30 mouse cellular contexts compared by ENCODE assay signal in genomic region chr5:140597787-140598186, GRCm38 (mm10). TPM values are rescaled to one million over a fixed set of nuclear protein-coding genes. Genes with fewer than 3 reads are reported as not detected.
A peak's percentile ranks its signal among the peaks of the same experiment; 100 is the strongest.
DNase-seq lines count a peak whose midpoint lies in the region; ATAC-seq lines count a peak whose summit lies in the region.
"Had no signal": no experiment of that assay in that cellular context is flagged by ENCODE, and none has a peak within 500 bp of the region (broad histone marks: within the 10 kb centered on the region; RNA-seq: fewer than 3 reads in every experiment).

No protein-coding gene starts in this region.

- no peaks in the 10 kb centered on the region for H3K9me3 ChIP-seq in liver, embryonic 13.5 days (replicated peaks)
- H3K9me3 ChIP-seq in liver, embryonic 11.5 days (ENCODE audit: control insufficient read depth, low read length) = no peaks in the 10 kb centered on the region
- no peaks in the 10 kb centered on the region for H3K9me3 ChIP-seq in liver, embryonic 16.5 days (replicated peaks; ENCODE audit: control insufficient read depth, low read length)
- H3K9me3 ChIP-seq: embryonic facial prominence, embryonic 10.5 days; G1E; heart, embryonic 10.5 days; kidney, embryonic 15.5 days; limb, embryonic 15.5 days had no signal

- peak overlapping the region; percentile 71 for H3K9ac ChIP-seq in liver, embryonic 13.5 days
- no peak overlapping the region for H3K9ac ChIP-seq in liver, embryonic 11.5 days (ENCODE audit: low read depth, low read length)
- no peak overlapping the region for H3K9ac ChIP-seq in liver, embryonic 16.5 days (ENCODE audit: low read depth, low read length)
- H3K9ac ChIP-seq: forebrain, postnatal 0 days; kidney, embryonic 15.5 days; limb, embryonic 15.5 days had no signal

- peak overlapping the region; percentile 95 for H3K27ac ChIP-seq in liver, embryonic 13.5 days
- H3K27ac ChIP-seq in liver, embryonic 11.5 days (ENCODE audit: low read depth, low read length) = no peak overlapping the region
- peak overlapping the region; percentile 88 for H3K27ac ChIP-seq in liver, embryonic 16.5 days (ENCODE audit: low read length)
- H3K27ac ChIP-seq: left cerebral cortex, adult 2 months had no signal

- peak overlapping the region; percentile 72 for H3K4me2 ChIP-seq in liver, embryonic 13.5 days
- no peak overlapping the region; the same call in 1 of the 2 replicates for H3K4me2 ChIP-seq in liver, embryonic 11.5 days
- peak overlapping the region; percentile 70 for H3K4me2 ChIP-seq in liver, embryonic 16.5 days (ENCODE audit: low read depth, low read length)
- H3K4me2 ChIP-seq: kidney, embryonic 15.5 days; limb, embryonic 15.5 days had no signal

- no peak overlapping the region for H3K4me3 ChIP-seq in liver, embryonic 13.5 days (replicated peaks)
- no peak overlapping the region for H3K4me3 ChIP-seq in liver, embryonic 11.5 days (ENCODE audit: low read depth, low read length)
- H3K4me3 ChIP-seq in liver, embryonic 16.5 days (ENCODE audit: low read depth, low read length) = no peak overlapping the region
- H3K4me3 ChIP-seq: embryonic facial prominence, embryonic 10.5 days; heart, embryonic 10.5 days; kidney, embryonic 15.5 days; left cerebral cortex, adult 2 months; limb, embryonic 15.5 days; myocyte had no signal

- WGBS in liver, embryonic 13.5 days (ENCODE audit: insufficient replicate concordance) = 39% methylated on average over 4 of the region's 4 CpGs
- 67% methylated on average over 4 of the region's 4 CpGs for WGBS in liver, embryonic 11.5 days
- WGBS in liver, embryonic 16.5 days (ENCODE audit: insufficient replicate concordance) = 37% methylated on average over 4 of the region's 4 CpGs

- H3K36me3 ChIP-seq in liver, embryonic 13.5 days = no peaks in the 10 kb centered on the region
- no peaks in the 10 kb centered on the region for H3K36me3 ChIP-seq in liver, embryonic 11.5 days (ENCODE audit: control insufficient read depth, insufficient read depth, low read length)
- H3K36me3 ChIP-seq in liver, embryonic 16.5 days (ENCODE audit: control insufficient read depth, insufficient read depth) = no peaks in the 10 kb centered on the region
- H3K36me3 ChIP-seq: embryonic facial prominence, embryonic 10.5 days; G1E; heart, embryonic 10.5 days; kidney, embryonic 15.5 days; limb, embryonic 15.5 days had no signal

- peaks cover 52% of the 10 kb centered on the region for H3K4me1 ChIP-seq in liver, embryonic 13.5 days (replicated peaks)
- peaks cover 38% of the 10 kb centered on the region for H3K4me1 ChIP-seq in liver, embryonic 11.5 days (replicated peaks; ENCODE audit: control insufficient read depth, insufficient read depth, low read length)
- H3K4me1 ChIP-seq in liver, embryonic 16.5 days (ENCODE audit: control insufficient read depth, low read depth, low read length) = peaks cover 47% of the 10 kb centered on the region

- peaks cover 26% of the 10 kb centered on the region for H3K27me3 ChIP-seq in liver, embryonic 13.5 days
- no peaks in the 10 kb centered on the region for H3K27me3 ChIP-seq in liver, embryonic 11.5 days (replicated peaks; ENCODE audit: control insufficient read depth, insufficient read depth, low read length)
- no peaks in the 10 kb centered on the region; the same call in 1 of the 2 replicates for H3K27me3 ChIP-seq in liver, embryonic 16.5 days (ENCODE audit: control insufficient read depth, insufficient read depth, low read depth, low read length)
- H3K27me3 ChIP-seq: kidney, embryonic 15.5 days; limb, embryonic 15.5 days had no signal

- no peak for ATAC-seq in CD4-positive, CD25-positive, alpha-beta regulatory T cell, adult 4 months
- no peak for ATAC-seq in liver, embryonic 13.5 days (ENCODE audit: low read depth)
- ATAC-seq in liver, embryonic 11.5 days (replicated peaks; ENCODE audit: low FRiP score) = no peak
- ATAC-seq in liver, embryonic 16.5 days (ENCODE audit: low read depth) = no peak
- ATAC-seq: forebrain, postnatal 0 days; hindbrain, embryonic 16.5 days; midbrain, embryonic 16.5 days had no signal

- DNase-seq in CD4-positive, CD25-positive, alpha-beta regulatory T cell, adult 2 months (ENCODE audit: low read depth, low spot score) = peak; percentile 56
- DNase-seq in liver, embryonic 13.5 days = no peak
- DNase-seq in liver, embryonic 11.5 days (ENCODE audit: low spot score) = no peak
- DNase-seq in T-cell, adult 2 months (ENCODE audit: low spot score) = peak; percentile 40
- no peak for DNase-seq in layer of hippocampus, postnatal 25 days (ENCODE audit: extremely low spot score in 1 of 2, low spot score in 1 of 2)
- no peak for DNase-seq in kidney, adult 9 months
- DNase-seq: cerebellum, adult 9-11 months; forebrain, postnatal 0 days; gastrocnemius, postnatal 36 days; heart, postnatal 4 days; layer of hippocampus, adult 9-11 months; left cerebral cortex, postnatal 4 days; thymus, adult 18-20 months had no signal

RNA-seq across cellular contexts. Expression of gene Lfng, which starts 9.3 kb away (rescaled TPM):
- polyA plus RNA-seq in CD4-positive, CD25-positive, alpha-beta regulatory T cell, adult 4 months (2017; shearing (Covaris generic)) = 10 to 100 TPM; 24.2 to 26.2 TPM
- polyA plus RNA-seq in liver, embryonic 13.5 days (2015; fragmentation: Nextera tagmentation; extraction: Ambion mirVana) = 7.6 and 8.0 TPM in 2 replicates
- 10.6 and 11.0 TPM in 2 replicates for polyA plus RNA-seq in liver, embryonic 11.5 days (2014; fragmentation: Nextera tagmentation; extraction: Ambion mirVana)
- 8.3 and 9.7 TPM in 2 replicates for polyA plus RNA-seq in liver, embryonic 16.5 days (2015; fragmentation: Nextera tagmentation; extraction: Ambion mirVana)
- 10 to 100 TPM; 20.0 to 29.8 TPM for total RNA-seq in layer of hippocampus, postnatal 25 days (2021)
- total RNA-seq: CH12.LX had no signal

RNA-seq across cellular contexts. Expression of gene Grifin, which starts 32.9 kb away (rescaled TPM):
- 1 to 10 TPM; 1.5 to 3.8 TPM for polyA plus RNA-seq in CD4-positive, CD25-positive, alpha-beta regulatory T cell, adult 4 months (2017; shearing (Covaris generic))
- 4.6 and 4.9 TPM in 2 replicates for polyA plus RNA-seq in liver, embryonic 13.5 days (2015; fragmentation: Nextera tagmentation; extraction: Ambion mirVana)
- 1.8 and 2.6 TPM in 2 replicates for polyA plus RNA-seq in liver, embryonic 11.5 days (2014; fragmentation: Nextera tagmentation; extraction: Ambion mirVana)
- 0.59 and 1.2 TPM in 2 replicates for polyA plus RNA-seq in liver, embryonic 16.5 days (2015; fragmentation: Nextera tagmentation; extraction: Ambion mirVana)
- not detected for total RNA-seq in layer of hippocampus, postnatal 25 days (2021)
- total RNA-seq: adrenal gland, postnatal 10 days; CH12.LX; forebrain, postnatal 0 days; G1E; gastrocnemius, postnatal 36 days; heart, postnatal 4 days; left cerebral cortex, adult 2 months; left cerebral cortex, postnatal 4 days; megakaryocyte-erythroid progenitor cell, adult 5-6 weeks had no signal
- polyA plus RNA-seq: embryonic facial prominence, embryonic 10.5 days; G1E; heart, embryonic 10.5 days; large intestine, adult 2 months; limb, embryonic 15.5 days; lung, embryonic 16.5 days; myocyte; neural tube, embryonic 14.5 days had no signal

RNA-seq across cellular contexts. Expression of gene Ttyh3, which starts 51.0 kb away (rescaled TPM):
- polyA plus RNA-seq in CD4-positive, CD25-positive, alpha-beta regulatory T cell, adult 4 months (2017; shearing (Covaris generic)) = 1 to 10 TPM; 4.9 to 6.7 TPM
- 4.8 and 4.9 TPM in 2 replicates for polyA plus RNA-seq in liver, embryonic 13.5 days (2015; fragmentation: Nextera tagmentation; extraction: Ambion mirVana)
- 24.3 and 26.5 TPM in 2 replicates for polyA plus RNA-seq in liver, embryonic 11.5 days (2014; fragmentation: Nextera tagmentation; extraction: Ambion mirVana)
- polyA plus RNA-seq in liver, embryonic 16.5 days (2015; fragmentation: Nextera tagmentation; extraction: Ambion mirVana) = 4.5 and 5.6 TPM in 2 replicates
- 100 to 1,000 TPM; 247 to 262 TPM for total RNA-seq in layer of hippocampus, postnatal 25 days (2021)

Comparison
In these comparisons a context has a peak if more than half of its experiments do, and no peak if none do; other contexts are left out.
1. DNase-seq: peak in CD4-positive, CD25-positive, alpha-beta regulatory T cell, adult 2 months (single experiment) and T-cell, adult 2 months (single experiment); none in liver, embryonic 13.5 days (single experiment), liver, embryonic 11.5 days (single experiment), layer of hippocampus, postnatal 25 days (0 of 2) and kidney, adult 9 months (single experiment).